Mouse (Mus musculus): ENCODE results near the gene Papss1.

The Papss1 gene

GRCm38 (mm10) chr3:131637664-131638063 is 73.1 kb downstream of the Papss1 start:
- no peak for DNase-seq

DNA sequence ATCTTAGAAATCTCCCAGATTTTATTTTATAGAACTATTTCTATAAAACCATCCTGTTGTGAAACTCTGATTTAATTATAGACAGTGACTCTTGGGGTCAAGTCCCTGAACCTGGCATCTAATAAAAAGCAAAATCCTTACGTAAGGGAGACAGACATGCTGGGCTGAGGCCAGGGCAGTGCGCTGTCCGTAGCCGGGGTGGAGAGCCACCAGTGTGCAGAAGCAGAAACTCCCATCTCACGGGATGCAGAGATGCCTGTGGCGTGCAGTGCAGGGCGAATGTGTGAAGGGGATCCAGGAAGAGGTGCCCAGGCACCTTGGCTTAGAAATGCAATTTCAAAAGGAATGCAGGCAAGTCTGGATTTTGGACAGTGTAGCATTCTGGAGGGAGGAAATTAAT is 73.6 kb downstream of the Papss1 start:
- no peak for DNase-seq

DNA sequence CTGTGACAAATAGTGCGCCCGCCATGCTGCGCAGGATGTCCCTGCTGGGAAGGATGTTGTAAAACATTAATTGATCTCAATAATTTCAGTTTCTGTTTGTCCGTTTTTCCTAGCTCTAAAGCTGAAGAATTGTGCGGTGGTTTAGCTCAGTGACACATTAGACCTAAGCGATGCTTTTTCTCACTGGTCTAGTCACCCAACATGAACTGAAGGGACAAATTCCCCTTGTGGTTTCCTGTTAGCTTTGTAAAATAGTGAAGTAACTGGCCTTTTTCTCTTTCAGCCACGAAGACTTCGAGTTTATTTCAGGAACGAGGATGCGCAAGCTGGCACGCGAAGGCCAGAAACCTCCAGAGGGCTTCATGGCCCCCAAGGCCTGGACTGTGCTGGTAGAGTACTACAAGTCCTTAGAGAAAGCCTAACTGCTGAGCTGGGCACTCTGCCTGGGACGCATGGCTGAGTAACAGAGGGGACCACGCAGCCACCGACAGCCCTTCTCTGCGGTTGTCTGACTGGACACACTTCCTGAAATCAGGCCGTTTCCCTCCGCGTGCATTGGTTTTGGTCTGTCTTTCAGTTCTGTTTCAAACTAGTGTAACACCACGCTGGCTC is 78.2 kb downstream of the Papss1 start:
- DNase-seq, result no peak

GRCm38 (mm10) chr3:131645203-131645602 is 80.6 kb downstream of the Papss1 start:
- DNase-seq, result no peak

GRCm38 (mm10) chr3:131654366-131654765 is 89.8 kb downstream of the Papss1 start:
- DNase-seq, result no peak

DNA sequence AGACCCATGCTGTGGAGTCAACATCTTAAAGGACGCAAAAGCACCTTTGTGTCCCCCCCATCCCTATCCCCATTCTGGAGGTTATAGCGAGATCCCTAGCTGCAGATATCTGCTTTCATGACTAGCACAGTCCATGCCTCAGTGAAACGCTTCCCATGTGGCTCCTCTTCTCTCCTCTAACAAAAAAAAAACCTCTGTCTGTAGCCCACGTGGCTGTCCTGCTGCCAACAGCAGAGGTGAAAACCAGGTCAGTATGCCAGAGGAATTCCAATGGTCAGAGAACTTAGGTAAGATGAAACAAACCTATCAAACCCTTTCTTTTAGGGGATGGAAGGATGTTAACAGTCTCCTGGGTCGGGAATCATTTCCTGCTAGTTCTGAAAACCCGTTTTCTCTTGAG is 91.5 kb downstream of the Papss1 start:
- DNase-seq, result no peak

DNA sequence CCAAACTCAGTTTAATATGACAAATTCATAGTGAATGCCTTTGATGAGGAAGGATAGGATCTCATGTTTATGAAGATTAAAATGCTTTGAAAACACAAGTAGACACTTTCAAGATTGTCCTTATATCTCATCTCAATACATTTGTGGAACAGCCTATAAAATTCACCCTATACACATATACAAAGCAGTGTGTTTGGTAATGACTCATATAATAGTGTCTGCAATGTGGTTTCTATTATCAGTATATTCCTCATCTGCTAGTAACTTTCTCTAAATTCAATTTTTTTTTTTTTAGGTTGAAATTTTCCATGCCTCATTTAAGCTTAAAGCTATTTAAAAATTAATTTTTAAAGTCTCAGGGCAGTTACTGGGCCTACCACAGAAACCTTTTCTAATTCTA is 95.6 kb downstream of the Papss1 start:
- DNase-seq, result no peak

DNA sequence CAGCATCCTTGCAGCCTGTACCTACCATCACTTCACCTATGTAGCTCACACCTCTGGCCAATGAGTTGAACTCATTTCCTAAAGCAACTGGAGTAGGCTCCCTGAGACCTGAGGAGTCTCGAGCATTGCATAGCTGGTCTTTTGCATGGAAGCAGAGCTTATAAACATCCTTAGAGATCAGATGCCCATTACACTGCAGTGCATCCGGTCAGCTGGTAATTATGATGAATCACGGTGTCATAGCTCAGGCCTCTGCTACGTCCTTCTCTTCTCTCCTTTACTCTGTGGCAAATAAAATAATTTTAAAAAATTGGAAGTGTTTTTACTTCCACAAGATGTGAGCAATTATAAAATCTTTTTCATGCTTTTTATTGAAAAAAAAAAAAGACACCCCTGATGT is 96.1 kb downstream of the Papss1 start:
- no peak for DNase-seq

DNA sequence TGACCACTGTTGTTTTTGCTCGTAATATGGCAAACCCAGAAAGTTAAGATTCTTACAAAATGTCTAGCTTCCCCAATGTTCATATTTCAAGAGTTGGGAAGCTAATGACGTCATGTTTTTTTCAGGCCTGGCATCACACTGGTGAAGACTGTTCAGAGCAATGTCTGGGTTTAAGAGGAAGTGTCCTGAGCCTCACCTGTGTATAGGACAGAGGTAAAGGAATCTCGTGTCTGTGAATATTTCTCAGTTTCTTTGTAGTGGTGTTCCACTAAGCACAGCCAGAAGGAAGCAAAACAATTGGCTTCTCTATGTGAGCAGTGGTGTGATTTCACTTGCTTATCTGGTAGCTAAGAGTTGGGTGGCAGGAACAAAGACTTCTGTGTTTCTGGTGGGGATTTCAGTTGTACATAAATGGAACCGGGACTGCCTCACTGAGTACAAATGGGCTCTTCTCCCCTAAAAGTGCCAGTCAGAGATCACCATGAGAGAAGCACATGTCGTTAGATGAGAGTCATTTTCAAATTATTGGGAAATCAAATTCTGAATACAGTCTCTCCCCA is 98.1 kb downstream of the Papss1 start:
- no peak for DNase-seq

DNA sequence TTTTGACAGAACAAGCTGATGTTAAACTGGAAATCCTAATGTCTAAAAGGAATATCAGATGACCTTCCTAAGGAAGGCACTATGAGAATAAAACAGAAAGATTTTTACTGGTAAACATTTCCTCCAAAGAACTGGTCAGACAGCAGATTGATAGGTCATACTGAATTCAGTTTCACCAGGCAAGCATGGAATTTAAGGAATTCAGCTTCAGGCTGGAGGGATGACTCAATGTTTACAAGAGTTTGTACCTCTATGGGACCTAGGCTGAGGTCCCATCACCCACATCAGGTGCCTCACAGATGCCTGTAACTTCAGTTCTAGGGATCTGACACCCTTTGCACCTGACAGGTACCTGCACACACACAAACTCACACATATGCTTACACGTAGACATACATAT is 105.3 kb downstream of the Papss1 start:
- DNase-seq, result no peak

- DNase-seq, result no peak
Measured at GRCm38 (mm10) chr3:131686106-131686505, 121.5 kb downstream of the Papss1 start.

GRCm38 (mm10) chr3:131689949-131690348 is 125.4 kb downstream of the Papss1 start:
- DNase-seq, result no peak

GRCm38 (mm10) chr3:131690543-131690942 is 126.0 kb downstream of the Papss1 start:
- no peak for DNase-seq

DNA sequence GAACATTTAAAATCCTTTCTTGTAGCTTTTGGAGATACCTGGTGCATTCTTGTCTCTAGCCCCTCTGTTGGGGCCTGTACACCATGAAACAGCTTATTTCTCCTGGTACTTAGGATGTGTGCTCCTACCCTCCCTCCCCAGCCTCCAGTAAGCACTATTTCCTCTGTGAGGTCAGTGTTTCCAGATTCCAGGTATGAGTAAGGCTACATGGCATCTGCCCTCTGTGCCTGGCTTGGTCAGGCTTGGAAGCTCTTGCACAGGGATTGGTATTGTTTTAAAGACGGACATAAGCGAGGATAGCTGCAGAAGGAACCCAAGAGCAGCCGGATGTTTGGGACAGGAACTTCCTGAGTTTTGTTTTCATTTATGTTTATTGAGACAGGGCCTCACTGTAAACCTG is 126.6 kb downstream of the Papss1 start:
- DNase-seq, result no peak

All from thymus, adult 18-20 months (tissue).